Mouse (Mus musculus): ENCODE data around the gene Prune1.

- TF ChIP-seq CTCF (IDR thresholded peaks at IDR 0.05; ENCODE audit: insufficient read depth, low read length) (no peak), POLR2A (IDR thresholded peaks at IDR 0.05; ENCODE audit: borderline replicate concordance, extremely low read depth, low read depth, low read length) (no peak)
Measured at GRCm38 (mm10) chr3:95273471-95273870, 8.4 kb downstream of the Prune1 start.

Measured in lung, adult 2 months (tissue).